Mouse (Mus musculus) intestine, embryonic 16.5 days (tissue): ENCODE results near the gene Cfap54. TPM values are rescaled to one million over a fixed set of nuclear protein-coding genes. Genes with fewer than 3 reads are reported as not detected.

Experiments used
- ATAC-seq: fragments of 200-750 bp; cut with Nextera tagmentation; 2 replicates; pipeline ENCODE4 v1.8.0; 2017; ENCODE audit warnings: moderate TSS enrichment, moderate library complexity
- H3K27ac ChIP-seq: fragments of 300-500 bp; sonication (generic); 2 replicates; pipeline ENCODE4 v1.5.1; 2014; ENCODE audit warnings: mild to moderate bottlenecking, low read length
- H3K27me3 ChIP-seq: fragments of 300-500 bp; sonication (generic); replicated peaks from 2 replicates; pipeline ENCODE4 v1.6.1; 2014; ENCODE audit warnings: low read length, control low read depth, mixed read lengths; ENCODE audit not compliant: control insufficient read depth, insufficient read depth
- H3K36me3 ChIP-seq: fragments of 300-500 bp; sonication (generic); 2 replicates; pipeline ENCODE4 v1.6.1; 2014; ENCODE audit warnings: low read length, control low read depth; ENCODE audit not compliant: control insufficient read depth, insufficient read depth
- H3K4me1 ChIP-seq: fragments of 300-500 bp; sonication (generic); 2 replicates; pipeline ENCODE4 v1.6.1; 2014; ENCODE audit warnings: low read length, control low read depth, mixed read lengths; ENCODE audit not compliant: control insufficient read depth, insufficient read depth
- H3K4me2 ChIP-seq: fragments of 300-500 bp; sonication (generic); 2 replicates; pipeline ENCODE4 v1.6.1; 2014; ENCODE audit warnings: low read depth, low read length, control low read depth
- H3K4me3 ChIP-seq: fragments of 300-500 bp; sonication (generic); 2 replicates; pipeline ENCODE4 v1.5.1; 2014; ENCODE audit warnings: mild to moderate bottlenecking, low read length
- H3K9ac ChIP-seq: fragments of 300-500 bp; sonication (generic); 2 replicates; pipeline ENCODE4 v1.6.1; 2014; ENCODE audit warnings: low read depth, low read length
- H3K9me3 ChIP-seq: fragments of 300-500 bp; sonication (generic); 2 replicates; pipeline ENCODE4 v1.6.1; 2016; ENCODE audit warnings: low read length, control low read depth; ENCODE audit not compliant: control insufficient read depth
- WGBS: fragments of 180-500 bp; shearing (Covaris S2); extraction: QIAGEN DNeasy Blood & Tissue Kit; methylation state at CpG from one replicate; pipeline ENCODE4 v1.1.7; 2014; 5-methylcytosine and 5-hydroxymethylcytosine counted together
- polyA plus RNA-seq: library from polyadenylated mRNA; unstranded; fragments of >200 nt; fragmentation: Nextera tagmentation; extraction: Ambion mirVana; gene quantifications from 2 replicates; pipeline ENCODE4 v1.2.1, GENCODE M21; 2015

The Cfap54 gene
- polyA plus RNA-seq, 1 experiment from 2014 or later: 0.09 TPM

- no peak overlapping the region for H3K27ac ChIP-seq
- no peak overlapping the region for H3K4me3 ChIP-seq
- no peaks in the 10 kb centered on the region for H3K36me3 ChIP-seq
- H3K9ac ChIP-seq: no peak overlapping the region
- H3K4me2 ChIP-seq: no peak overlapping the region
- no peaks in the 10 kb centered on the region for H3K9me3 ChIP-seq
- no peaks in the 10 kb centered on the region for H3K27me3 ChIP-seq
- WGBS: 74% methylated on average over 9 of the region's 9 CpGs
- no peaks in the 10 kb centered on the region for H3K4me1 ChIP-seq
- ATAC-seq: no peak
Measured at GRCm38 (mm10) chr10:92791531-92791900, 289.9 kb downstream of the Cfap54 start.

GRCm38 (mm10) chr10:92790893-92791530 lies 290.4 kb downstream of the Cfap54 start:
- Histone ChIP-seq H3K9ac (no peak overlapping the region), H3K36me3 (no peaks in the 10 kb centered on the region), H3K9me3 (no peaks in the 10 kb centered on the region), H3K4me3 (no peak overlapping the region), H3K27me3 (no peaks in the 10 kb centered on the region), H3K4me2 (no peak overlapping the region), H3K4me1 (no peaks in the 10 kb centered on the region), H3K27ac (no peak overlapping the region)
- ATAC-seq: no peak
- WGBS: 68% methylated on average over 7 of the region's 7 CpGs

- Histone ChIP-seq H3K4me1 (no peaks in the 10 kb centered on the region), H3K27ac (no peak overlapping the region), H3K9ac (no peak overlapping the region), H3K4me2 (no peak overlapping the region), H3K4me3 (no peak overlapping the region), H3K27me3 (no peaks in the 10 kb centered on the region), H3K9me3 (no peaks in the 10 kb centered on the region), H3K36me3 (no peaks in the 10 kb centered on the region)
- ATAC-seq: no peak
- WGBS: 65% methylated on average over 2 of the region's 2 CpGs
Measured at GRCm38 (mm10) chr10:92790247-92790646, 291.2 kb downstream of the Cfap54 start.

- H3K36me3 ChIP-seq: no peaks in the 10 kb centered on the region
- no peaks in the 10 kb centered on the region for H3K27me3 ChIP-seq
- no peaks in the 10 kb centered on the region for H3K9me3 ChIP-seq
- 58% methylated on average over 13 of the region's 13 CpGs for WGBS
- ATAC-seq: no peak
- no peak overlapping the region for H3K4me3 ChIP-seq
- H3K4me2 ChIP-seq: no peak overlapping the region
- no peaks in the 10 kb centered on the region for H3K4me1 ChIP-seq
- H3K27ac ChIP-seq: no peak overlapping the region
- no peak overlapping the region for H3K9ac ChIP-seq
Measured at GRCm38 (mm10) chr10:92788410-92789096, 292.9 kb downstream of the Cfap54 start.

- no peak overlapping the region for H3K4me2 ChIP-seq
- H3K9ac ChIP-seq: no peak overlapping the region
- no peak overlapping the region for H3K27ac ChIP-seq
- H3K36me3 ChIP-seq: no peaks in the 10 kb centered on the region
- WGBS: 72% methylated on average over 5 of the region's 5 CpGs
- no peaks in the 10 kb centered on the region for H3K4me1 ChIP-seq
- H3K4me3 ChIP-seq: no peak overlapping the region
- no peaks in the 10 kb centered on the region for H3K27me3 ChIP-seq
- no peaks in the 10 kb centered on the region for H3K9me3 ChIP-seq
- no peak for ATAC-seq
Measured at GRCm38 (mm10) chr10:92782691-92783090, 298.7 kb downstream of the Cfap54 start.

GRCm38 (mm10) chr10:92754359-92754758 lies 327.1 kb downstream of the Cfap54 start:
- Histone ChIP-seq H3K4me2 (no peak overlapping the region), H3K36me3 (no peaks in the 10 kb centered on the region), H3K9me3 (no peaks in the 10 kb centered on the region), H3K4me3 (no peak overlapping the region), H3K27ac (no peak overlapping the region), H3K9ac (no peak overlapping the region), H3K4me1 (no peaks in the 10 kb centered on the region), H3K27me3 (no peaks in the 10 kb centered on the region)
- WGBS: 88% methylated on average over 5 of the region's 5 CpGs
- ATAC-seq: no peak

DNA sequence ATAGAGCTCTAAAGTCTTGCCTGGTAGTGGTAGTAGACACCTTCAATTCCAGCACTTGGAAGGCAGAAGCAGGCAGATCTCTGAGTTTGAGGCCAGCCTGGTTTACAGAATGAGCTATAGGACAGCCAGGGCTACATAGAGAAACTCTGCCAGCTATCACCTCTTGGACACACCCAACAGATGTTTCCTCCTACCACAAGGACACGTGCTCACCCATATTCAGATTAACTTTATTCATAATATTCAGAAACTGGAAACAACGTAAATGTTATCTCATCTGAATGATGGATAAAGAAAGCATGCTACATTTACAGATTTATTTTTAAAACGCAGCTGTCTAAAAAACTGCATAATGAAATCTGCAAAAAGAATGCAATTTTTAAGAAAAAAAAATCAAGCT lies 351.1 kb downstream of the Cfap54 start:
- Histone ChIP-seq H3K27ac (no peak overlapping the region), H3K9ac (no peak overlapping the region), H3K4me2 (no peak overlapping the region), H3K36me3 (no peaks in the 10 kb centered on the region), H3K27me3 (no peaks in the 10 kb centered on the region), H3K4me1 (no peaks in the 10 kb centered on the region), H3K9me3 (no peaks in the 10 kb centered on the region), H3K4me3 (no peak overlapping the region)
- ATAC-seq: no peak
- WGBS: 86% methylated on average over 3 of the region's 3 CpGs

GRCm38 (mm10) chr10:92728723-92729122 lies 352.7 kb downstream of the Cfap54 start:
- WGBS: 75% methylated on average over 3 of the region's 3 CpGs
- Histone ChIP-seq H3K36me3 (no peaks in the 10 kb centered on the region), H3K27ac (no peak overlapping the region), H3K9me3 (0 out of 2 replicates have a peak, but pooled peaks cover 4% of the 10 kb centered on the region), H3K4me3 (no peak overlapping the region), H3K4me1 (no peaks in the 10 kb centered on the region), H3K4me2 (no peak overlapping the region), H3K27me3 (no peaks in the 10 kb centered on the region), H3K9ac (no peak overlapping the region)
- no peak for ATAC-seq
